Mouse (Mus musculus) hindbrain, embryonic 14.5 days (tissue): ENCODE results near the gene Npm1. TPM values are rescaled to one million over a fixed set of nuclear protein-coding genes. Genes with fewer than 3 reads are reported as not detected.

Experiments used
- ATAC-seq: fragments of 200-750 bp; cut with Nextera tagmentation; 2 replicates; pipeline ENCODE4 v1.8.0; 2017; ENCODE audit warnings: moderate number of reproducible peaks, mild to moderate bottlenecking, moderate TSS enrichment, moderate library complexity; ENCODE audit not compliant: low FRiP score
- DNase-seq: peaks from one replicate; pipeline ENCODE4 v3.0.0-alpha.2; 2015; ENCODE audit warnings: low spot score
- H3K27ac ChIP-seq: fragments of 300-500 bp; sonication (generic); 2 replicates; pipeline ENCODE4 v1.5.1; 2014; ENCODE audit warnings: mild to moderate bottlenecking, moderate library complexity
- H3K27me3 ChIP-seq: fragments of 300-500 bp; sonication (generic); 2 replicates; pipeline ENCODE4 v1.6.1; 2014; ENCODE audit warnings: mild to moderate bottlenecking, low read length, mixed read lengths; ENCODE audit not compliant: control insufficient read depth, insufficient read depth
- H3K36me3 ChIP-seq: fragments of 300-500 bp; sonication (generic); replicated peaks from 2 replicates; pipeline ENCODE4 v1.6.1; 2014; ENCODE audit not compliant: control insufficient read depth, insufficient read depth
- H3K4me1 ChIP-seq: fragments of 300-500 bp; sonication (generic); replicated peaks from 2 replicates; pipeline ENCODE4 v1.6.1; 2014; ENCODE audit warnings: antibody characterized with exemption, low read length, mixed read lengths; ENCODE audit not compliant: control insufficient read depth, insufficient read depth
- H3K4me2 ChIP-seq: fragments of 300-500 bp; sonication (generic); replicated peaks from 2 replicates; pipeline ENCODE4 v1.6.1; 2014; ENCODE audit warnings: mild to moderate bottlenecking, moderate library complexity
- H3K4me3 ChIP-seq: fragments of 300-500 bp; sonication (generic); replicated peaks from 2 replicates; pipeline ENCODE4 v1.5.1; 2014; ENCODE audit warnings: mild to moderate bottlenecking, low read length
- H3K9ac ChIP-seq: fragments of 300-500 bp; sonication (generic); 2 replicates; pipeline ENCODE4 v1.6.1; 2014
- H3K9me3 ChIP-seq: fragments of 300-500 bp; sonication (generic); 2 replicates; pipeline ENCODE4 v1.6.1; 2016; ENCODE audit warnings: low read length; ENCODE audit not compliant: control insufficient read depth
- WGBS: fragments of 180-500 bp; shearing (Covaris S2); extraction: QIAGEN DNeasy Blood & Tissue Kit; methylation state at CpG from one replicate; pipeline ENCODE4 v1.1.7; 2014; 5-methylcytosine and 5-hydroxymethylcytosine counted together
- polyA plus RNA-seq: library from polyadenylated mRNA; unstranded; fragments of >200 nt; fragmentation: Nextera tagmentation; extraction: Ambion mirVana; gene quantifications from 2 replicates; pipeline ENCODE4 v1.2.1, GENCODE M21; 2014

The Npm1 gene
- polyA plus RNA-seq, 1 experiment from 2014 or later, result 450 TPM

DNA sequence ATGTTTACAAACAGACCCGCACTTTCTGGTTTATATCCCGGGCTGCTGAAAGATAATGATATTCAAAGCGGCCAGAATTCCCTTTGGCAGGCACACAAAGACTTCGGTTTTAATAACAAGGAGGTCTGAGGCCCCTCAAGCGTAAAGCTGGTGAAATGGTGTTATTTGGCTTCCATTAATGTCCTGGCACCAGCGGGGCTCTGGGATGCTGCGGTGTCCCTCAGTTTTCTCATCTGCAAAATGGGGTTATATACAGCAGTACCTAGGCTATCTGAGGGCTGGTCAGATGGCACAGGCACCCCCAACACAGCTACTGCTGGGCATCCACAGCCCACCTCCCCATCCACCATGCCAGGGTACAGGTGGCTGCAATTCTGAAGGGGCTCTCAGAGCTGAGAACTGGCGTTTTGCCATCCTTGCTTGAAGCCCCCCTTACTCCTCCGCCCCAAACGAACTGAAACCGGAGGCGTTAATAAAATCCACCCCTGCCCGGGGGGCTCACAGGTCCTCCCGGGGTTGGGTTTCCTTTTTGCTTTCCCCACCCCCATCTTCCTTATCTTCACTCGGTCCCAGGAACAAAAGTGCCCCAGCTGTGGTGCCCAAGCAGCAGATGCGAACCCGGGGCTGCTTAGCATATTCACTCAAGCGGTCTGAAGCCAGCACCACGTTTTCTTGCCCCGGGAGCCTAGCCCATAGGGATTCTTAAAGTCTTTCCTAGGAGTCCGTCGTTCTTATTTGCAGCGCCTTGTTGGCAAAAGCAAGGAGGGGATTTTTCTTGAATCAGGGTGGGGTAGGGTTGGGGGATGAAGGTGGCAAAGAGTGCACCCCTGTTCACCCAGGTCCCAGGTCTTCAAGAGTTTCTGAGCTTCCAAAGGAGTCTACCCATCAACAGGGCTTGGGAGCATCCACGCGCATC, 32.8 kb upstream of the Npm1 start:
- peaks cover 93% of the 10 kb centered on the region for H3K27me3 ChIP-seq
- 4% methylated on average over 25 of the region's 25 CpGs for WGBS
- H3K4me2 ChIP-seq, result peak overlapping the region; percentile 6
- H3K27ac ChIP-seq, result 0 out of 2 replicates have a peak overlapping the region, but pooled peaks have one; percentile 10
- no peaks in the 10 kb centered on the region for H3K36me3 ChIP-seq
- no peak overlapping the region for H3K4me3 ChIP-seq
- ATAC-seq (no peak), DNase-seq (no peak)
- no peaks in the 10 kb centered on the region; the same call in none of the 2 replicates for H3K4me1 ChIP-seq
- peaks cover 7% of the 10 kb centered on the region; the same call in 1 of the 2 replicates for H3K9me3 ChIP-seq
- no peak overlapping the region for H3K9ac ChIP-seq

- Histone ChIP-seq H3K9ac (no peak overlapping the region), H3K27ac (no peak overlapping the region), H3K4me3 (no peak overlapping the region), H3K36me3 (no peaks in the 10 kb centered on the region), H3K9me3 (peaks cover 7% of the 10 kb centered on the region; the same call in 1 of the 2 replicates), H3K4me1 (no peaks in the 10 kb centered on the region; the same call in none of the 2 replicates), H3K27me3 (peaks cover 87% of the 10 kb centered on the region), H3K4me2 (no peak overlapping the region)
- ATAC-seq, result no peak
- WGBS, result 20% methylated on average over 7 of the region's 7 CpGs
- no peak for DNase-seq
Observed at GRCm38 (mm10) chr11:33195061-33195460, 32.1 kb upstream of the Npm1 start.

DNA sequence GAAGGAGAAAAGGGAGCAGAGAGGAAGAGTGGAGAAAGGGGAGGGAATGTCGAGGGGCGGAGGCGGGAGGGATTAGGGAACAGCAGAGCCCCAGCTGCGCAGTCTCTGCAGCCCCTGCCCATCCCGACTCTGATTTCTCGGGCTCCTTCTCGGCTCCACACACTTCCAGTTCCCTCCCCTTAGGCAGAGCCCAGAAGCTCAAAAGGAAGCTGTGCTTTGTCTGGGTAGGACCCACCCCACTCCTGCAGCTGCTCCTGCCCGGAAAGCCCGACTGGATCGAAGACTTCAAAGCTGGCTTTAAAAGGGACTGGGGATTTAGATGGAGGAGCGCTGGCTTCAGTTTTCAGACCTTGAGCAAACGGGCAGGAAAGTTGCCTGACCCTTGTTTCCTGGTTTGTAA, 30.7 kb upstream of the Npm1 start:
- Histone ChIP-seq H3K36me3 (no peaks in the 10 kb centered on the region), H3K4me2 (no peak overlapping the region), H3K9me3 (peaks cover 7% of the 10 kb centered on the region; the same call in 1 of the 2 replicates), H3K9ac (no peak overlapping the region), H3K27ac (no peak overlapping the region), H3K4me3 (no peak overlapping the region), H3K27me3 (peaks cover 75% of the 10 kb centered on the region), H3K4me1 (no peaks in the 10 kb centered on the region; the same call in none of the 2 replicates)
- WGBS, result 0% methylated on average over 12 of the region's 12 CpGs
- DNase-seq, result no peak
- no peak for ATAC-seq

GRCm38 (mm10) chr11:33181804-33182203, 18.8 kb upstream of the Npm1 start:
- 85% methylated on average over 3 of the region's 3 CpGs for WGBS
- no peaks in the 10 kb centered on the region for H3K9me3 ChIP-seq
- ATAC-seq, result no peak

DNA sequence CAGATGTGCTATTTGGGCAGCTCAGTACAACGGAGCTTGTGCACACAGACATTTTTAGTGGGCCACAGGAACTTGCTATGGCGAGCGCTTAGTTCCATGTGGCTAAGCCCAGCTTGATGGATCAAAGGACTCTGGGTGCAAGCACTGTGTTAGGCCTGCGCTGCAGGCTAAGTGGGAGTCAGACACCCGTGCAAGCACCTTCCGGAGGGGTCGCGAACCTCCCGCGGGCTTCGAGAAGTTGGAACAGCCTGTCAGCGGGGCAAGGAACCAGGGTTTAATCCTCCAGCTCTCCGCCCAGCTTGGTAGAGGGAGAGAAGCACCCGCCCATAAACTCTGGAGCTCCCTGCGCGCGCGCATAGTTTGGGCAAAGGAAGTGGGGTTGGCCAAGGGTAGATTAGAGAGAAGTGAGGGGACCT, 17.7 kb upstream of the Npm1 start:
- no peak overlapping the region for H3K9ac ChIP-seq
- H3K4me1 ChIP-seq, result peaks cover 7% of the 10 kb centered on the region
- peaks cover 28% of the 10 kb centered on the region for H3K27me3 ChIP-seq
- H3K36me3 ChIP-seq, result no peaks in the 10 kb centered on the region
- H3K27ac ChIP-seq, result no peak overlapping the region
- WGBS, result 4% methylated on average over 18 of the region's 18 CpGs
- no peaks in the 10 kb centered on the region for H3K9me3 ChIP-seq
- ATAC-seq (no peak), DNase-seq (no peak)
- peak overlapping the region; percentile 43 for H3K4me2 ChIP-seq
- no peak overlapping the region for H3K4me3 ChIP-seq

More at GRCm38 (mm10) chr11:33181804-33182203, 18.8 kb upstream of the Npm1 start:
- H3K27ac ChIP-seq, result no peak overlapping the region
- peaks cover 7% of the 10 kb centered on the region for H3K4me1 ChIP-seq
- no peak overlapping the region for H3K4me2 ChIP-seq
- H3K36me3 ChIP-seq, result no peaks in the 10 kb centered on the region
- no peak overlapping the region for H3K9ac ChIP-seq
- no peak overlapping the region for H3K4me3 ChIP-seq
- H3K27me3 ChIP-seq, result peaks cover 28% of the 10 kb centered on the region
- no peak for DNase-seq

GRCm38 (mm10) chr11:33179802-33180201, 16.8 kb upstream of the Npm1 start:
- H3K27me3 ChIP-seq, result peaks cover 28% of the 10 kb centered on the region
- no peaks in the 10 kb centered on the region for H3K36me3 ChIP-seq
- H3K4me1 ChIP-seq, result peaks cover 7% of the 10 kb centered on the region
- H3K27ac ChIP-seq, result no peak overlapping the region
- H3K4me3 ChIP-seq, result no peak overlapping the region
- WGBS, result 16% methylated on average over 1 of the region's 1 CpGs
- H3K9ac ChIP-seq, result no peak overlapping the region
- no peak overlapping the region for H3K4me2 ChIP-seq
- no peak for DNase-seq
- H3K9me3 ChIP-seq, result no peaks in the 10 kb centered on the region
- ATAC-seq, result no peak

DNA sequence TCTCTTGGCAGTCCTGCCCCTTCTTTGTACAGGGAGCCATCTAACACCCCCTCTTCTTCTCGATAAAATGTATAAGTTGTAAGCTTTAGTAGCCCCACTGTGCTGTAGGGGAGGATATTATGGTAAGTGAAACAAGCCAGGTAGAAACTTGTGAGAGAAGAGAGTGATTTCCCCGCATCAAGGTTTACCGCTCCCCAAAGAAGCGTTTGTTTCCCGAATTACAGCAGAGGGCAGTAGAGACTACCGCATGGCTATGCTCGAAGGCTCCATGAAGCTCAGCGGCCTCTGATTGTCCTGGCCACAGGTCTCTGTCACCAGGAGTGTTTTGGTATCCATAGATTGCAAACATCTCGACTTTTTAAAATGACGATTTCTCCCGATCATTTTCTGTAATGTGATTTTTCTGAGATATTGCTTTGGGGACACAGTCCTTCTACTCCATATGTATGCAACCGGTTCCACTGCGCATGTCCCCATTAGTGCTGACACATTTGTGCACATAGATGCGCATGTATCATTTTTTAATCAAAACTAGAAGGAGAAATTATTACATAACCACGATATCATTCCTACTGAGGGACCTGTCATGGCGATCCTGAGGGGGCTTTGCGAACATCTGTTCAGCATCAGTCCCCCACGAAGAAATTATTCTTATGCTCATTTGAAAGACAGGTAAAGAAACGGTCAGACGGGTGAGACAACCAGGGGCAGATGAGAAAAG, 13.7 kb upstream of the Npm1 start:
- Histone ChIP-seq H3K9me3 (no peaks in the 10 kb centered on the region), H3K9ac (no peak overlapping the region), H3K4me1 (peaks cover 7% of the 10 kb centered on the region), H3K27ac (no peak overlapping the region), H3K4me2 (no peak overlapping the region), H3K36me3 (no peaks in the 10 kb centered on the region), H3K27me3 (peaks cover 28% of the 10 kb centered on the region), H3K4me3 (no peak overlapping the region)
- DNase-seq (peak; percentile 85), ATAC-seq (peak; percentile 79)
- WGBS, result 28% methylated on average over 20 of the region's 20 CpGs

- Histone ChIP-seq H3K9me3 (no peaks in the 10 kb centered on the region), H3K4me1 (peaks cover 2% of the 10 kb centered on the region), H3K27me3 (peaks cover 20% of the 10 kb centered on the region; the same call in 1 of the 2 replicates), H3K4me2 (no peak overlapping the region), H3K27ac (no peak overlapping the region), H3K36me3 (no peaks in the 10 kb centered on the region), H3K4me3 (no peak overlapping the region), H3K9ac (no peak overlapping the region)
- WGBS, result 79% methylated on average over 2 of the region's 3 CpGs
- ATAC-seq (no peak), DNase-seq (no peak)
Observed at GRCm38 (mm10) chr11:33175768-33176167, 12.8 kb upstream of the Npm1 start.

- no peaks in the 10 kb centered on the region for H3K36me3 ChIP-seq
- 14% methylated on average over 9 of the region's 9 CpGs for WGBS
- H3K4me2 ChIP-seq, result no peak overlapping the region
- no peak overlapping the region for H3K27ac ChIP-seq
- no peaks in the 10 kb centered on the region for H3K9me3 ChIP-seq
- no peaks in the 10 kb centered on the region for H3K4me1 ChIP-seq
- DNase-seq, result peak; percentile 47
- no peak overlapping the region for H3K9ac ChIP-seq
- H3K4me3 ChIP-seq, result no peak overlapping the region
- no peaks in the 10 kb centered on the region for H3K27me3 ChIP-seq
- ATAC-seq, result no peak
Observed at GRCm38 (mm10) chr11:33170489-33170888, 7.5 kb upstream of the Npm1 start.
